Mouse (Mus musculus): Measurements from ENCODE around the gene Cfap61. TPM values are rescaled to one million over a fixed set of nuclear protein-coding genes. Genes with fewer than 3 reads are reported as not detected.

Cfap61 gene
- total and polyA plus RNA-seq, 2 experiments: not detected

DNA sequence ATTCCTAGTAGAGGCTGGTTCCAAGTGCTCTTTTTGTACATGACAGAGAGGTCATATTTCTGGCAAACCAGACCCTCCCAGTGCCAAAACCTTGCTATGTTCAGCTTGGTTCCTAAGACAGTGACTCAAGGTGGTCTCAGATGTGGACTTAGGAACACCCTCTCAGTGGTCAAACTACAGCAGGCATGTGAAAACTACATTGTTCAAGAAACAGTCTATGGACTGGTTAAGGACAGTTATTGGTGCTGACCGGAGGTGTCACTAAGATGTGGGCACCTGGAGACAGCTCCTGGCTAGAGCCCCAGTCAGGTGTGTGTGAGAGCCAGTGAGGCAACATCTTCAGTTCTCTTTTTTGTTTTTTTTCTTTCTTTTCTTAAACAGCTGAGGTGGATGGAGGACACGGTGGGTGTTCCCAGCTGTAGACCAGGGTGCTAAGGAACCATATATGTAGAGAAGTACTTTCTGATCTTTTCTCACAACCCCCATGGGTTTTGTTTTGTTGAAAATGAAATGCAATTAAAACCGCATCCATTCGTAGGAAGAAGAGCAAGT lies 304.7 kb downstream of the Cfap61 start:
- Histone ChIP-seq H3K27me3 (ENCODE audit: control insufficient read depth, insufficient read depth, low read length) (no peaks in the 10 kb centered on the region), H3K4me3 (ENCODE audit: insufficient read depth, low read depth, low read length) (no peak overlapping the region), H3K36me3 (ENCODE audit: control insufficient read depth, insufficient read depth, low read length) (peaks cover 15% of the 10 kb centered on the region), H3K4me1 (ENCODE audit: control insufficient read depth, insufficient read depth, low read length) (no peaks in the 10 kb centered on the region), H3K79me2 (ENCODE audit: control insufficient read depth, insufficient read depth, low read length) (no peaks in the 10 kb centered on the region), H3K9ac (ENCODE audit: low read depth, low read length) (no peak overlapping the region), H3K27ac (replicated peaks; ENCODE audit: insufficient read depth, low read depth, low read length) (no peak overlapping the region)
- no peak for DNase-seq (ENCODE audit: extremely low read depth, low read depth, low spot score)
- TF ChIP-seq POLR2A (IDR thresholded peaks at IDR 0.05; ENCODE audit: extremely low read depth, insufficient read depth, low read length) (no peak), CTCF (IDR thresholded peaks at IDR 0.05; ENCODE audit: low read depth, low read length) (no peak)
- WGBS: 92% methylated on average over 4 of the region's 4 CpGs

DNA sequence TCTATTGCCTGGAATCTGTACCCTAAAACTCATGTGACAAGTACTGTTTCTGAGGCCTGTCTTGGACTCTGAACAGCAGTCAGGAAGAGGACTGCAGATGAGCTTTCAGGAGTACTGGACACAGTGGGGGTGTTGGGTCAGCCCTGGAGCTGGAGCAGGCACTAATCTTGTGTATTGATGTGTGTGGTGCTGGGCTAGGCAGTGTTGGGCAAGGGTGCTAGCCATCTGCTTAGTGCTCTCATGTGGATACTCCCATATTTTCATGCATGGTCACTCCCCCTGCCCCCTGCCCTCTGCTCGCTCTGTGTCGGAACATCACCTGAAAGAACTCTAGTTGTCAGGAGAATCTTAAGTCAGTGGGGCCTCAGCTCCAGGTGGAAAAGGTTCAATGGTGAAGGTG lies 309.5 kb downstream of the Cfap61 start:
- no peak overlapping the region for H3K27ac ChIP-seq (replicated peaks; ENCODE audit: insufficient read depth, low read depth, low read length)
- no peaks in the 10 kb centered on the region for H3K79me2 ChIP-seq (ENCODE audit: control insufficient read depth, insufficient read depth, low read length)
- no peaks in the 10 kb centered on the region for H3K4me1 ChIP-seq (ENCODE audit: control insufficient read depth, insufficient read depth, low read length)
- peaks cover 31% of the 10 kb centered on the region for H3K36me3 ChIP-seq (ENCODE audit: control insufficient read depth, insufficient read depth, low read length)
- TF ChIP-seq POLR2A (IDR thresholded peaks at IDR 0.05; ENCODE audit: extremely low read depth, insufficient read depth, low read length) (no peak), CTCF (IDR thresholded peaks at IDR 0.05; ENCODE audit: low read depth, low read length) (no peak)
- H3K9ac ChIP-seq (ENCODE audit: low read depth, low read length): no peak overlapping the region
- H3K27me3 ChIP-seq (ENCODE audit: control insufficient read depth, insufficient read depth, low read length): no peaks in the 10 kb centered on the region
- DNase-seq (ENCODE audit: extremely low read depth, low read depth, low spot score): no peak
- WGBS: 96% methylated on average over 2 of the region's 2 CpGs
- H3K4me3 ChIP-seq (ENCODE audit: insufficient read depth, low read depth, low read length): no peak overlapping the region

DNA sequence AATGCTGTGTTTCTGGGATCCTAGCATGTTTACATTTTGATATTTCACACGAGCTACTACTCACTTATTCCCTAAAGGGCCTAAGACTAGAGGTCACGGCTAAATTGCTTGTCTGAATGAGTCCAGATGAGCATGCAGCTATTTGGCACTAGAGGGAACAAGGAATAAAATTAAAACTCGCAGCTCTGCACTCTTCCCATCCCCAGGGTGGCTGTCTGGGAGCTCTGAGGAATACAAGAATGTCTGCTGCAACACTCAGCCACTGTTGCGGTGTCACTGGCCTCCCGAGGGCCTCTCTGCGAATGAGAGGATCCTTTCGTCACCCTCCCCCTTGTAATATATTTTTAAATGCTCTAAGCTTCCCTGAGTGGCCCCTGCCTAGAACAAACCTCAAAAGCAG lies 310.8 kb downstream of the Cfap61 start:
- Histone ChIP-seq H3K9ac (ENCODE audit: low read depth, low read length) (no peak overlapping the region), H3K4me3 (ENCODE audit: insufficient read depth, low read depth, low read length) (no peak overlapping the region), H3K4me1 (ENCODE audit: control insufficient read depth, insufficient read depth, low read length) (no peaks in the 10 kb centered on the region), H3K79me2 (ENCODE audit: control insufficient read depth, insufficient read depth, low read length) (no peaks in the 10 kb centered on the region), H3K27ac (replicated peaks; ENCODE audit: insufficient read depth, low read depth, low read length) (no peak overlapping the region), H3K36me3 (ENCODE audit: control insufficient read depth, insufficient read depth, low read length) (peaks cover 36% of the 10 kb centered on the region), H3K27me3 (ENCODE audit: control insufficient read depth, insufficient read depth, low read length) (no peaks in the 10 kb centered on the region)
- DNase-seq (ENCODE audit: extremely low read depth, low read depth, low spot score): no peak
- TF ChIP-seq POLR2A (IDR thresholded peaks at IDR 0.05; ENCODE audit: extremely low read depth, insufficient read depth, low read length): no peak
- no peak for TF ChIP-seq CTCF (IDR thresholded peaks at IDR 0.05; ENCODE audit: low read depth, low read length)
- 84% methylated on average over 7 of the region's 7 CpGs for whole genome bisulfite sequencing

DNA sequence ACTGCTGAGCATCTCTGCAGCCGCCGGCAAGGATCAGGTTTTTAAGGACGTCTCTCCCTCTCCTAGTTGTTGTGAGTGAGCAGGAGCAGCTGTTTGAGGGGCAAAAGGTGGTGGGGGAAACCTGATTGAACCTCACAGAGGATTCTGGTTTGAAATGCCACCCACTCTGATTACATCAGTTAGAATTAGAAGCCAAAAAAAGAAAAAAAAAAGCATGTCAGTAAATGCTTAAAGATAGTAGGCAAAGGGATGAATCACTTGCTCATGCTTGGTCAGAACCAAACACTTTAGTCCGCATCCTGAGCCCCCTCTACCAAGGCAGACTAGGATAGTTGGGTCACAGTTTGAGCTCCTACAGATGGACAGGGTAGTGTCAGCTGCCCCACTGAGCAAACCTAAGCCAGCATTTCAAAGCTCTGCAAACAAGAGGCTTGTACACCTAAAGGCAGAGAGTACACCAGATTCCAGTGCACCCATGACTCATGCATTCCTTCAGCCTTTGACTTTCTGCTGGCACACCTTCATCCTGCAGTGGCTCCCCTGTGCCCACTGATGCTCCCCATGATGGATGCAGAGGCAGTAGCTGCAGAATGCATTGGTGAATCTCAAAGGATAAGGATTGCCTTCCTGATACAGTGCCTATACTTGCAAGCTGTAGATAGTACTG lies 312.0 kb downstream of the Cfap61 start:
- H3K27me3 ChIP-seq (ENCODE audit: control insufficient read depth, insufficient read depth, low read length): no peaks in the 10 kb centered on the region
- no peak for DNase-seq (ENCODE audit: extremely low read depth, low read depth, low spot score)
- no peaks in the 10 kb centered on the region for H3K4me1 ChIP-seq (ENCODE audit: control insufficient read depth, insufficient read depth, low read length)
- H3K9ac ChIP-seq (ENCODE audit: low read depth, low read length): no peak overlapping the region
- 94% methylated on average over 4 of the region's 4 CpGs for WGBS
- H3K4me3 ChIP-seq (ENCODE audit: insufficient read depth, low read depth, low read length): no peak overlapping the region
- H3K27ac ChIP-seq (replicated peaks; ENCODE audit: insufficient read depth, low read depth, low read length): no peak overlapping the region
- H3K79me2 ChIP-seq (ENCODE audit: control insufficient read depth, insufficient read depth, low read length): no peaks in the 10 kb centered on the region
- TF ChIP-seq POLR2A (IDR thresholded peaks at IDR 0.05; ENCODE audit: extremely low read depth, insufficient read depth, low read length) (no peak), CTCF (IDR thresholded peaks at IDR 0.05; ENCODE audit: low read depth, low read length) (no peak)
- H3K36me3 ChIP-seq (ENCODE audit: control insufficient read depth, insufficient read depth, low read length): peaks cover 36% of the 10 kb centered on the region

DNA sequence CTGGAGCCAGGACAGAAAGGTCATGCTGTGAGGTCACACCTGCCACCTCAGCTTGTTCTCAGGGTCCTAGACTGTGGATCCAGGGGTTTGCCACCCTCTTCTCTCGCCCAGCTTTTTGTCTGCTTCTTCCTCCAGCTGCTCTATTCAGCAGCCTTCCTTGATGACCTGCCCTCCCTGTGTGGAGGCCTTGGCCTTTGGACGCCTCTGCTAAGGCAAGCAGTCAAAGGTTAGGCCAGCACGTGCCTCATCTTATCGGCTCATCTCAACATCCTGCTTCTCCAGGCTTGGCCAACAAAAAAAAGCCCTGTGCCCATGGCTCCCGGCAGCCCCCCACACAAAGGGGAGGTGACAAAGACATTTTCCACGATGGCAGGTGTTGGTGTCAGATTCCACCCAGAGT lies 313.0 kb downstream of the Cfap61 start:
- peaks cover 28% of the 10 kb centered on the region for H3K36me3 ChIP-seq (ENCODE audit: control insufficient read depth, insufficient read depth, low read length)
- H3K27me3 ChIP-seq (ENCODE audit: control insufficient read depth, insufficient read depth, low read length): no peaks in the 10 kb centered on the region
- no peaks in the 10 kb centered on the region for H3K4me1 ChIP-seq (ENCODE audit: control insufficient read depth, insufficient read depth, low read length)
- DNase-seq (ENCODE audit: extremely low read depth, low read depth, low spot score): peak; percentile 33
- WGBS: 41% methylated on average over 6 of the region's 6 CpGs
- no peak overlapping the region for H3K9ac ChIP-seq (ENCODE audit: low read depth, low read length)
- H3K27ac ChIP-seq (replicated peaks; ENCODE audit: insufficient read depth, low read depth, low read length): no peak overlapping the region
- no peak for TF ChIP-seq CTCF (IDR thresholded peaks at IDR 0.05; ENCODE audit: low read depth, low read length)
- no peak for TF ChIP-seq POLR2A (IDR thresholded peaks at IDR 0.05; ENCODE audit: extremely low read depth, insufficient read depth, low read length)
- no peaks in the 10 kb centered on the region for H3K79me2 ChIP-seq (ENCODE audit: control insufficient read depth, insufficient read depth, low read length)
- H3K4me3 ChIP-seq (ENCODE audit: insufficient read depth, low read depth, low read length): no peak overlapping the region

DNA sequence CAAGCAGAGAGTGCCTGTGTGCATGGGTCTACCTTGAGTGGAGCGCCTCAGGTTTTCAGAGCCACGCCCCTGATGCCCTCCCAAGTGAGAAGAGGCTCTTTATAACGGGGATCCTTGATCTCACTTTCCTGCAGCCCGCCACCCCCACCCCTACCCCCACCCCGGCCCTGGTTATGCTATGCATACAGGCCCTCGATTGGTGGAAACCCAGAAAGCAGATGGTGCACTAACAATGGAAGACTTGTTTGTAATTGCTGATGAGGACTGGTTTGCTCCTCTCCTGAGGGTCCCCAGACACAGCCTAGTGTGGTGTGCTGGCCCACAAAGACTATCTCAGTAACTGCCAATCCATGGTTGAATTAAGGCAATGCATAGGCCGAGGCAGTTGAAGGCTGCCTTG lies 314.4 kb downstream of the Cfap61 start:
- 94% methylated on average over 7 of the region's 7 CpGs for WGBS

More for the DNA sequence above, 314.4 kb downstream of the Cfap61 start:
- H3K27ac ChIP-seq (replicated peaks; ENCODE audit: insufficient read depth, low read depth, low read length): no peak overlapping the region
- DNase-seq (ENCODE audit: extremely low read depth, low read depth, low spot score): no peak
- peaks cover 28% of the 10 kb centered on the region for H3K36me3 ChIP-seq (ENCODE audit: control insufficient read depth, insufficient read depth, low read length)
- no peaks in the 10 kb centered on the region for H3K79me2 ChIP-seq (ENCODE audit: control insufficient read depth, insufficient read depth, low read length)
- TF ChIP-seq CTCF (IDR thresholded peaks at IDR 0.05; ENCODE audit: low read depth, low read length): no peak
- no peak for TF ChIP-seq POLR2A (IDR thresholded peaks at IDR 0.05; ENCODE audit: extremely low read depth, insufficient read depth, low read length)
- H3K27me3 ChIP-seq (ENCODE audit: control insufficient read depth, insufficient read depth, low read length): no peaks in the 10 kb centered on the region
- H3K4me1 ChIP-seq (ENCODE audit: control insufficient read depth, insufficient read depth, low read length): no peaks in the 10 kb centered on the region
- H3K4me3 ChIP-seq (ENCODE audit: insufficient read depth, low read depth, low read length): no peak overlapping the region
- H3K9ac ChIP-seq (ENCODE audit: low read depth, low read length): no peak overlapping the region
